24 mouse cellular contexts compared by ENCODE assay signal in the genomic region with DNA sequence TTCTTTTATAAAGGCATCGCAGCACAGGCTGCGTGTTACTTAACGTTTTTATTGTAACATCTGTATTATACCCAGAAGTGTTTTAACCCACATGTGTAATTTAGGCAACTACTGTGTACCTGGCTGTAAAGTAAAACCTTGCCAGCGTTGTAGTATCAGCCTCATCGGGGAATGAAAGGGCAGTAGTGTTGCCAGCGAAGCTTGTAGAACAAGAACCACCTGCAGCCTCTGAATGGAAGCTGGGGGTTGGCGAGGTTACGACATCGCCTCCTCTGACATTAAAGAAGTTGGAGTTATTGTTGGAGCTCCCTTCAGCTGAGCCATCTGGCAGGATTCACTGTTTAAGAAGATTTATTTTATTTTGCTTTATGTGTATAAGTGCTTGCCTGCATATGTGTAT. TPM values are rescaled to one million over a fixed set of nuclear protein-coding genes. Genes with fewer than 3 reads are reported as not detected.
A peak's percentile ranks its signal among the peaks of the same experiment; 100 is the strongest.
DNase-seq lines count a peak whose midpoint lies in the region; ATAC-seq and TF ChIP-seq lines count a peak whose summit lies in the region.
"Had no signal": no experiment of that assay in that cellular context is flagged by ENCODE, and none has a peak within 500 bp of the region (broad histone marks: within the 10 kb centered on the region; RNA-seq: fewer than 3 reads in every experiment).

No protein-coding gene starts in this region.

- no peak overlapping the region for H3K4me2 ChIP-seq in heart, embryonic 11.5 days
- no peak overlapping the region for H3K4me2 ChIP-seq in stomach, embryonic 16.5 days (ENCODE audit: low read depth, low read length)
- no peak overlapping the region for H3K4me2 ChIP-seq in midbrain, postnatal 0 days (ENCODE audit: low read depth, low read length, poor library complexity, severe bottlenecking)
- H3K4me2 ChIP-seq: embryonic facial prominence, embryonic 13.5 days; forebrain, embryonic 12.5 days; heart, embryonic 12.5 days; hindbrain, embryonic 15.5 days had no signal

- WGBS in heart, embryonic 11.5 days (ENCODE audit: insufficient replicate concordance), result 83% methylated on average over 9 of the region's 9 CpGs
- WGBS in stomach, embryonic 16.5 days, result 65% methylated on average over 9 of the region's 9 CpGs
- 84% methylated on average over 9 of the region's 9 CpGs for WGBS in midbrain, postnatal 0 days

- no peaks in the 10 kb centered on the region for H3K27me3 ChIP-seq in heart, embryonic 11.5 days (ENCODE audit: control insufficient read depth, insufficient read depth, low read length)
- H3K27me3 ChIP-seq in stomach, embryonic 16.5 days (ENCODE audit: control insufficient read depth, insufficient read depth, low read length), result no peaks in the 10 kb centered on the region
- H3K27me3 ChIP-seq in midbrain, postnatal 0 days (ENCODE audit: insufficient read depth, low read length), result no peaks in the 10 kb centered on the region
- H3K27me3 ChIP-seq: CH12.LX; embryonic facial prominence, embryonic 13.5 days; forebrain, embryonic 12.5 days; heart, embryonic 12.5 days; hindbrain, embryonic 15.5 days; Patski had no signal

- no peak overlapping the region for H3K4me3 ChIP-seq in heart, embryonic 11.5 days (ENCODE audit: low read depth, low read length)
- no peak overlapping the region for H3K4me3 ChIP-seq in stomach, embryonic 16.5 days (replicated peaks; ENCODE audit: low read length)
- H3K4me3 ChIP-seq in midbrain, postnatal 0 days (ENCODE audit: low read depth, low read length), result no peak overlapping the region
- H3K4me3 ChIP-seq: embryonic facial prominence, embryonic 13.5 days; erythroblast, embryonic 14.5 days; forebrain, embryonic 12.5 days; heart, adult 2 months; heart, embryonic 12.5 days; hindbrain, embryonic 10.5 days; hindbrain, embryonic 15.5 days had no signal

- no peak for ATAC-seq in heart, embryonic 11.5 days (replicated peaks; ENCODE audit: insufficient number of reproducible peaks, low FRiP score, low TSS enrichment)
- ATAC-seq in stomach, embryonic 16.5 days (ENCODE audit: insufficient read depth, low FRiP score), result peak; percentile 33; the same call in 1 of the 2 replicates
- no peak for ATAC-seq in midbrain, postnatal 0 days (ENCODE audit: low FRiP score)
- ATAC-seq: activated CD4-positive, CD25-positive, alpha-beta regulatory T cell, adult 4 months; forebrain, embryonic 16.5 days; inflammation-experienced regulatory T-cells, adult 6 months; Patski had no signal

- no peaks in the 10 kb centered on the region for H3K4me1 ChIP-seq in heart, embryonic 11.5 days (ENCODE audit: control insufficient read depth, insufficient read depth, low read length)
- H3K4me1 ChIP-seq in stomach, embryonic 16.5 days (ENCODE audit: control insufficient read depth, insufficient read depth, low read length), result no peaks in the 10 kb centered on the region
- no peaks in the 10 kb centered on the region for H3K4me1 ChIP-seq in midbrain, postnatal 0 days (ENCODE audit: insufficient read depth, low read length)
- H3K4me1 ChIP-seq: embryonic facial prominence, embryonic 13.5 days; forebrain, embryonic 12.5 days had no signal

- H3K36me3 ChIP-seq in heart, embryonic 11.5 days (ENCODE audit: control insufficient read depth, insufficient read depth, low read length), result peaks cover 13% of the 10 kb centered on the region
- 0 out of 2 replicates have a peak, but pooled peaks cover 3% of the 10 kb centered on the region for H3K36me3 ChIP-seq in stomach, embryonic 16.5 days (ENCODE audit: control insufficient read depth, insufficient read depth, low read length)
- H3K36me3 ChIP-seq in midbrain, postnatal 0 days (ENCODE audit: insufficient read depth, low read length), result peaks cover 20% of the 10 kb centered on the region

- no peak for TF ChIP-seq CTCF in midbrain, postnatal 0 days (IDR thresholded peaks at IDR 0.05)

- no peak overlapping the region for H3K9ac ChIP-seq in heart, embryonic 11.5 days (ENCODE audit: low read depth, low read length)
- H3K9ac ChIP-seq in stomach, embryonic 16.5 days (ENCODE audit: low read length), result no peak overlapping the region
- H3K9ac ChIP-seq in midbrain, postnatal 0 days (replicated peaks; ENCODE audit: low read length, poor library complexity, severe bottlenecking), result no peak overlapping the region
- H3K9ac ChIP-seq: embryonic facial prominence, embryonic 13.5 days; forebrain, embryonic 12.5 days; heart, embryonic 12.5 days; hindbrain, embryonic 15.5 days had no signal

- DNase-seq in heart, adult 11 months, result peak; percentile 36
- DNase-seq in urinary bladder, postnatal 14 days (ENCODE audit: low spot score), result peak; percentile 36
- DNase-seq in urinary bladder, postnatal 10 days (ENCODE audit: low spot score), result no peak
- DNase-seq in fat pad, adult 2 months (ENCODE audit: extremely low read depth, low read depth, low spot score), result peak; percentile 81
- DNase-seq in midbrain, postnatal 0 days (ENCODE audit: low spot score), result no peak
- DNase-seq: adrenal gland, postnatal 14 days; cerebellum, adult 11-12 months; cerebellum, adult 9-10 months; cerebellum, postnatal 25 days; gastrocnemius, postnatal 25 days; heart, adult 2 months had no signal

- H3K9me3 ChIP-seq in heart, embryonic 11.5 days (replicated peaks; ENCODE audit: control insufficient read depth, low read length), result no peaks in the 10 kb centered on the region
- H3K9me3 ChIP-seq in stomach, embryonic 16.5 days (replicated peaks; ENCODE audit: control insufficient read depth, low read length), result no peaks in the 10 kb centered on the region
- H3K9me3 ChIP-seq in midbrain, postnatal 0 days (ENCODE audit: low read length), result no peaks in the 10 kb centered on the region
- H3K9me3 ChIP-seq: embryonic facial prominence, embryonic 13.5 days; heart, embryonic 12.5 days; hindbrain, embryonic 10.5 days; hindbrain, embryonic 15.5 days had no signal

- no peak overlapping the region for H3K27ac ChIP-seq in heart, embryonic 11.5 days (ENCODE audit: low read depth, low read length)
- H3K27ac ChIP-seq in stomach, embryonic 16.5 days (ENCODE audit: low read length), result peak overlapping the region; percentile 39
- H3K27ac ChIP-seq in midbrain, postnatal 0 days (ENCODE audit: low read depth, low read length), result no peak overlapping the region
- H3K27ac ChIP-seq: embryonic facial prominence, embryonic 13.5 days; forebrain, embryonic 12.5 days; heart, adult 2 months; hindbrain, embryonic 10.5 days; hindbrain, embryonic 15.5 days had no signal

RNA-seq across cellular contexts. Expression of a gene that starts 37.5 kb away (rescaled TPM):
- polyA plus RNA-seq in heart, embryonic 11.5 days (2014; fragmentation: Nextera tagmentation; extraction: Ambion mirVana), result 1.1 and 1.3 TPM in 2 replicates
- polyA plus RNA-seq in stomach, embryonic 16.5 days (2015; fragmentation: Nextera tagmentation; extraction: Ambion mirVana), result 0.54 and 8.9 TPM in 2 replicates
- total RNA-seq in midbrain, postnatal 0 days (2014; rRNA removed), result 0.76 and 1.4 TPM in 2 replicates
- polyA plus RNA-seq in midbrain, postnatal 0 days (2015; fragmentation: Nextera tagmentation; extraction: Ambion mirVana), result 0.79 and 1.0 TPM in 2 replicates
- polyA plus RNA-seq: activated CD4-positive, CD25-positive, alpha-beta regulatory T cell, adult 4 months; erythroblast, embryonic 14.5 days; inflammation-experienced regulatory T-cells, adult 6 months had no signal

RNA-seq across cellular contexts. Expression of a gene that starts 40.9 kb away (rescaled TPM):
- polyA plus RNA-seq in heart, embryonic 11.5 days (2014; fragmentation: Nextera tagmentation; extraction: Ambion mirVana), result 51.2 and 60.7 TPM in 2 replicates
- polyA plus RNA-seq in stomach, embryonic 16.5 days (2015; fragmentation: Nextera tagmentation; extraction: Ambion mirVana), result 7.0 and 7.9 TPM in 2 replicates
- 320 and 385 TPM in 2 replicates for total RNA-seq in midbrain, postnatal 0 days (2014; rRNA removed)
- 217 and 228 TPM in 2 replicates for polyA plus RNA-seq in midbrain, postnatal 0 days (2015; fragmentation: Nextera tagmentation; extraction: Ambion mirVana)
- polyA plus RNA-seq: activated CD4-positive, CD25-positive, alpha-beta regulatory T cell, adult 4 months; inflammation-experienced regulatory T-cells, adult 6 months had no signal

Comparison
In these comparisons a context has a peak if more than half of its experiments do, and no peak if none do; other contexts are left out.
1. DNase-seq: peak in heart, adult 11 months (single experiment), urinary bladder, postnatal 14 days (single experiment) and fat pad, adult 2 months (single experiment); none in urinary bladder, postnatal 10 days (single experiment) and midbrain, postnatal 0 days (single experiment).